In the genomic region with DNA sequence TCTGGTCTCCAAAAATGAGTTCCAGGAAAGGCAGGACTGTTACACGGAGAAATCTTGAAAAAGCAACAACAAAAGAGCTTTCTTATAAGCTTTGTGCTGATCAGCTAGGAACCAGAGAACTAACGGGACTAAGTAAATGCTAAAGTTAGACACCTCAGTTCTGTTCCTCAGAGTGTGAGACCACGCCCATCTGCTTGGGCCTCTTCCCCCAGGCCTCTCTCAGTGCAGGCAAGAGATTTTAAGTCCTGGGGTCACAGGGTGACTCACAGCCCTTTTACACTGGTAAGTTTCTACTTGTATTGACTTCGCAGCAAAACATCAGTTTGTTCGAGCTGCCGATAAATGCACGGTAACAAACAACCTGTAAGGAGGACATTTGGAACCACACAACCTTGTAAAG, we compare ENCODE assay signal across 38 mouse cellular contexts. TPM values are rescaled to one million over a fixed set of nuclear protein-coding genes. Genes with fewer than 3 reads are reported as not detected.
DNase-seq lines count a peak whose midpoint lies in the region; ATAC-seq lines count a peak whose summit lies in the region.
"Had no signal": no experiment of that assay in that cellular context is flagged by ENCODE, and none has a peak within 500 bp of the region (broad histone marks: within the 10 kb centered on the region; RNA-seq: fewer than 3 reads in every experiment).

No protein-coding gene starts in this region.

- no peak overlapping the region for H3K4me2 ChIP-seq in forebrain, embryonic 13.5 days
- H3K4me2 ChIP-seq: embryonic facial prominence, embryonic 13.5 days; heart, embryonic 13.5 days; hindbrain, embryonic 14.5 days had no signal

- H3K27ac ChIP-seq in forebrain, embryonic 10.5 days: peak overlapping the region; percentile 62
- H3K27ac ChIP-seq in forebrain, embryonic 13.5 days: no peak overlapping the region
- H3K27ac ChIP-seq: embryonic facial prominence, embryonic 10.5 days; embryonic facial prominence, embryonic 13.5 days; gastrocnemius, adult 2 months; heart, embryonic 10.5 days; heart, embryonic 13.5 days; hindbrain, embryonic 14.5 days; hindbrain, postnatal 0 days had no signal

- no peak for ATAC-seq in forebrain, embryonic 13.5 days
- ATAC-seq: activated CD4-positive, CD25-positive, alpha-beta regulatory T cell, adult 4 months; forebrain, postnatal 0 days; hindbrain, postnatal 0 days; inflammation-experienced regulatory T-cells, adult 6 months; intestine, embryonic 16.5 days had no signal

- DNase-seq in forebrain, embryonic 10.5 days (ENCODE audit: extremely low spot score, low spot score): no peak
- DNase-seq in 3T3-L1 (ENCODE audit: low read depth, low spot score) (peak; percentile 18), ES-CJ7 (ENCODE audit: low read depth, low spot score) (peak; percentile 64), ZHBTc4 (ENCODE audit: low read depth, low spot score) (peak; percentile 55)
- DNase-seq in cerebellum, postnatal 36 days: no peak
- DNase-seq in Muller cell, postnatal 12 days (ENCODE audit: inconsistent ontology term): no peak
- DNase-seq in spleen, adult 12 weeks (ENCODE audit: low spot score): no peak
- DNase-seq: adrenal gland, adult 8-10 months; adrenal gland, postnatal 25 days; B cell, adult 2 months; cerebellum, adult 18-20 months; cerebellum, adult 9-10 months; cerebellum, postnatal 14 days; embryo, embryonic 11 days; forebrain, postnatal 0 days; gastrocnemius, adult 2 months; gastrocnemius, postnatal 14 days; heart, adult 18-20 months; heart, postnatal 14 days; heart, postnatal 4 days; kidney, adult 18-20 months had no signal

- peaks cover 8% of the 10 kb centered on the region; the same call in 1 of the 2 replicates for H3K27me3 ChIP-seq in forebrain, embryonic 10.5 days (ENCODE audit: poor library complexity, severe bottlenecking)
- no peaks in the 10 kb centered on the region for H3K27me3 ChIP-seq in forebrain, embryonic 13.5 days
- H3K27me3 ChIP-seq: embryonic facial prominence, embryonic 13.5 days; heart, embryonic 13.5 days had no signal

- no peak overlapping the region for H3K9ac ChIP-seq in forebrain, embryonic 13.5 days
- H3K9ac ChIP-seq: embryonic facial prominence, embryonic 13.5 days; forebrain, postnatal 0 days; heart, embryonic 13.5 days; hindbrain, embryonic 14.5 days had no signal

- no peak overlapping the region for H3K4me3 ChIP-seq in forebrain, embryonic 10.5 days
- H3K4me3 ChIP-seq in forebrain, embryonic 13.5 days: no peak overlapping the region
- H3K4me3 ChIP-seq: embryonic facial prominence, embryonic 10.5 days; embryonic facial prominence, embryonic 13.5 days; erythroblast, embryonic 14.5 days; gastrocnemius, adult 2 months; heart, embryonic 10.5 days; heart, embryonic 13.5 days had no signal

- no peaks in the 10 kb centered on the region for H3K36me3 ChIP-seq in forebrain, embryonic 10.5 days (replicated peaks)
- no peaks in the 10 kb centered on the region for H3K36me3 ChIP-seq in forebrain, embryonic 13.5 days (ENCODE audit: poor library complexity, severe bottlenecking)
- H3K36me3 ChIP-seq: embryonic facial prominence, embryonic 10.5 days; embryonic facial prominence, embryonic 13.5 days; G1E; heart, embryonic 10.5 days; heart, embryonic 13.5 days had no signal

- peaks cover 31% of the 10 kb centered on the region for H3K4me1 ChIP-seq in forebrain, embryonic 10.5 days
- H3K4me1 ChIP-seq in forebrain, embryonic 13.5 days: 0 out of 2 replicates have a peak, but pooled peaks cover 7% of the 10 kb centered on the region
- H3K4me1 ChIP-seq: embryonic facial prominence, embryonic 13.5 days had no signal

- H3K9me3 ChIP-seq in forebrain, embryonic 10.5 days: no peaks in the 10 kb centered on the region
- no peaks in the 10 kb centered on the region for H3K9me3 ChIP-seq in forebrain, embryonic 13.5 days (replicated peaks)
- H3K9me3 ChIP-seq: embryonic facial prominence, embryonic 13.5 days; heart, embryonic 10.5 days; heart, embryonic 13.5 days had no signal

- WGBS in forebrain, embryonic 10.5 days: 57% methylated on average over 7 of the region's 7 CpGs
- 57% methylated on average over 7 of the region's 7 CpGs for WGBS in forebrain, embryonic 13.5 days

RNA-seq across cellular contexts. Expression of a gene that starts 0.7 kb away (rescaled TPM):
- 2.0 and 2.9 TPM in 2 replicates for polyA plus RNA-seq in forebrain, embryonic 10.5 days (2016; fragmentation: Nextera tagmentation; extraction: Ambion mirVana)
- 0.38 TPM in 1 of 2 replicates, not detected in the other for polyA plus RNA-seq in forebrain, embryonic 13.5 days (2015; fragmentation: Nextera tagmentation; extraction: Ambion mirVana)
- polyA plus RNA-seq: activated CD4-positive, CD25-positive, alpha-beta regulatory T cell, adult 4 months; cortical plate, adult 2 months; embryonic facial prominence, embryonic 13.5 days; erythroblast, embryonic 14.5 days; forebrain, embryonic 14.5 days; forebrain, postnatal 0 days; frontal cortex, adult 2 months; G1E; heart, embryonic 10.5 days; heart, embryonic 13.5 days; heart, embryonic 16.5 days; hindbrain, embryonic 11.5 days; hindbrain, embryonic 14.5 days; hindbrain, postnatal 0 days; inflammation-experienced regulatory T-cells, adult 6 months; intestine, embryonic 16.5 days had no signal

RNA-seq across cellular contexts. Expression of a gene that starts 11.6 kb away (rescaled TPM):
- polyA plus RNA-seq in forebrain, embryonic 10.5 days (2016; fragmentation: Nextera tagmentation; extraction: Ambion mirVana): not detected in 2 replicates
- not detected in 2 replicates for polyA plus RNA-seq in forebrain, embryonic 13.5 days (2015; fragmentation: Nextera tagmentation; extraction: Ambion mirVana)
- polyA plus RNA-seq: activated CD4-positive, CD25-positive, alpha-beta regulatory T cell, adult 4 months; cortical plate, adult 2 months; embryonic facial prominence, embryonic 10.5 days; embryonic facial prominence, embryonic 13.5 days; erythroblast, embryonic 14.5 days; forebrain, embryonic 14.5 days; forebrain, postnatal 0 days; frontal cortex, adult 2 months; G1E; heart, embryonic 10.5 days; heart, embryonic 13.5 days; heart, embryonic 16.5 days; hindbrain, embryonic 11.5 days; hindbrain, embryonic 14.5 days; hindbrain, postnatal 0 days; inflammation-experienced regulatory T-cells, adult 6 months; intestine, embryonic 16.5 days had no signal

RNA-seq across cellular contexts. Expression of a gene that starts 19.1 kb away (rescaled TPM):
- polyA plus RNA-seq in forebrain, embryonic 10.5 days (2016; fragmentation: Nextera tagmentation; extraction: Ambion mirVana): 0.22 and 0.37 TPM in 2 replicates
- polyA plus RNA-seq in forebrain, embryonic 13.5 days (2015; fragmentation: Nextera tagmentation; extraction: Ambion mirVana): 0.10 TPM in 1 of 2 replicates, not detected in the other
- polyA plus RNA-seq: cortical plate, adult 2 months; embryonic facial prominence, embryonic 13.5 days; erythroblast, embryonic 14.5 days; forebrain, embryonic 14.5 days; forebrain, postnatal 0 days; frontal cortex, adult 2 months; G1E; hindbrain, embryonic 14.5 days had no signal

RNA-seq across cellular contexts. Expression of a gene that starts 21.8 kb away (rescaled TPM):
- polyA plus RNA-seq in forebrain, embryonic 10.5 days (2016; fragmentation: Nextera tagmentation; extraction: Ambion mirVana): 0.37 and 0.64 TPM in 2 replicates
- not detected in 2 replicates for polyA plus RNA-seq in forebrain, embryonic 13.5 days (2015; fragmentation: Nextera tagmentation; extraction: Ambion mirVana)
- polyA plus RNA-seq: activated CD4-positive, CD25-positive, alpha-beta regulatory T cell, adult 4 months; cortical plate, adult 2 months; embryonic facial prominence, embryonic 10.5 days; embryonic facial prominence, embryonic 13.5 days; erythroblast, embryonic 14.5 days; forebrain, embryonic 14.5 days; forebrain, postnatal 0 days; frontal cortex, adult 2 months; G1E; heart, embryonic 10.5 days; heart, embryonic 13.5 days; heart, embryonic 16.5 days; hindbrain, embryonic 11.5 days; hindbrain, embryonic 14.5 days; hindbrain, postnatal 0 days; inflammation-experienced regulatory T-cells, adult 6 months; intestine, embryonic 16.5 days had no signal

RNA-seq across cellular contexts. Expression of a gene that starts 30.4 kb away (rescaled TPM):
- not detected in 2 replicates for polyA plus RNA-seq in forebrain, embryonic 10.5 days (2016; fragmentation: Nextera tagmentation; extraction: Ambion mirVana)
- not detected in 2 replicates for polyA plus RNA-seq in forebrain, embryonic 13.5 days (2015; fragmentation: Nextera tagmentation; extraction: Ambion mirVana)
- polyA plus RNA-seq: activated CD4-positive, CD25-positive, alpha-beta regulatory T cell, adult 4 months; cortical plate, adult 2 months; embryonic facial prominence, embryonic 10.5 days; erythroblast, embryonic 14.5 days; forebrain, embryonic 14.5 days; frontal cortex, adult 2 months; G1E; heart, embryonic 10.5 days; hindbrain, embryonic 11.5 days; inflammation-experienced regulatory T-cells, adult 6 months; intestine, embryonic 16.5 days had no signal

Comparison
In these comparisons a context has a peak if more than half of its experiments do, and no peak if none do; other contexts are left out.
1. DNase-seq: peak in 3T3-L1 (single experiment), ES-CJ7 (single experiment) and ZHBTc4 (single experiment); none in forebrain, embryonic 10.5 days (single experiment), cerebellum, postnatal 36 days (0 of 2), Muller cell, postnatal 12 days (single experiment) and spleen, adult 12 weeks (single experiment).